Mouse (Mus musculus) spleen, adult 12 weeks (tissue): ENCODE measurements around the gene Pou6f2.

Source experiments
- DNase-seq: peaks from one replicate; pipeline ENCODE4 v3.0.0; 2022; ENCODE audit warnings: low spot score

Gene Pou6f2

GRCm38 (mm10) chr13:18397586-18397985 is at the start of gene Pou6f2:
Gene Pou6f2, minus strand, starts transcription at chr13:18397686.
- DNase-seq: no peak

DNA sequence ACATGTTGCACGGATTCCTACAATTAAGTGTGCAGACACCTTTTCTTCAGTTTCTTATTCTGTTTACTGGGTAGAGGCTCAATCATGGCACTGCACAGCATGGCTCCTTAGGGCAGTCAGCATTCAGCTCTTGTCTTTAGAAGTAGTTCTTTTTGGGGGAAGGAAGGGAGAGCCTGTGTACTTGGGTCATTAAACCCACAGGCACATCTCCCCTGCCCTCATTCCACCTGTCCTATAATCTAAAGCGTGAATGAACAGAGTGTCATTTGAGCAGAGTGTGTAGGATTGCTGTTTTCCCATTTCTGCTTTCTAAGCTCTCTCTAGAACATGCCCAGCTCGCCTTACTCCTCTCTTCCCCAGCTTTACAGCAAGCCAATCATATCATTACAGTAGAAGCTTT is 42.4 kb upstream of the Pou6f2 start:
- no peak for DNase-seq

DNA sequence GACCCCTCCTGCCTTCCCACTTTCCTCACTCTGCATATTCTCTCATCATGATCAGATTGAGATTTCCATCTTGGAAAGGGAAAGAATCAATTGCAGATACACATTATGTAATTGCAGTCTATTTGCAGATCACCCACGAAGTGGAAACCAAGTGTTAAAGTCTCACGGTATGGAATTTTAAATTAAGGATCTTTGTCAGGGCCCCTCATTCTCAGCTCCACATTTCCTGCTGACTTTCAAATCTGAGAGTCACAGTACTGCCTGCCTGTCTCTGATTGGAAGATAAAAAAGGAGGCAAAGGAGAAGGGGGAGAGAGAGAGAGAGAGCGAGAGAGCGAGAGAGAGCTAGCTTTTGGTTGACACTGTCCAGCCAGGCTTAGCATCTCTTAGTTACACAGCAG is 9.8 kb downstream of the Pou6f2 start:
- DNase-seq: no peak

- no peak for DNase-seq
Measured at GRCm38 (mm10) chr13:18363373-18363772, 34.1 kb downstream of the Pou6f2 start.

GRCm38 (mm10) chr13:18344580-18345333 is 52.7 kb downstream of the Pou6f2 start:
- no peak for DNase-seq

DNA sequence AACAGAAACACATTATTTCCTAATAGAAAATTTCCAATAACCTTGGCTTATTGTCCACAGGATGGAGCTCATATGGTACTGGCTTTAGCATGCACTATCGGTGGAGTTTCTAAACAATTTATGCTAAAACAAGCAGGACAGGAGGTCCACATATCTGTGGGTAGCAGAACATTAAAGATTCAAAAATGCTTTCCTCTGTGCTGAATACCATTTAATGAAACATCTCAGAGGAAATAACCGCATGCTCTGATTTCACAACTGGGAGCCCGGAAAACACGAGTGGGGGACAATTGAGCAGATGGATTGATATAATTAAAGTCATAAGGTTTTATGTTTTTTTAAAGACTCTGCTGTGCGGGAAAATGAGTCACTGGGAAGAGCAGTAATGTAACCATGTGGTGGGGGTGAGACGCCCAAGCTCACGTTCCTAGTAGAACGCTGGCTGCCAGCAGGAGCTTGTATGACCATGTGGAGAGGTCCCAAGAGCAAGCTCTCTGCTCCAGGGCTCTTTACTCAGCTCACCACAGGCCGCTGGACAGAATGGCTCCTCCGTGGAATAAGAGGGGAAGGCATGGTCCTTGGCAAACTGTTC is 58.5 kb downstream of the Pou6f2 start:
- DNase-seq: no peak

DNA sequence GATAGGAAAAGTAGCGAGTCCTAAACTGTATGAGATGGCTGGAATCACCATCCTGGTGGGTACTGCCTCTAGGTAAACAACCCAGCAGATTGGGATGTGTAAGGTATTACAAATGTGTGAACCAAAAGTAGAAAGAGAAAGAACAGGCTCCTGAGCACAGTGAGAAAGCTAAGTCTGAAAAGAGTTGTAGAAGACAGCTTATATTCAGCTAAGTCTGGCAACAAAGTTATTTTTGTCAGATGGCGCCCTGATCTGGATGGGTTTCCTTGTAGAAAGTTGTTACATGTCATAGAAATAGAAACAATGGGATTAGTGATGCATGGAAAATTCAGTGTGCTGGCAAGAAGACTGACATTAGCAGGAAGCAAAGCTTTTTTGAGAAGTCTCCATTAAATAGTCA is 59.5 kb downstream of the Pou6f2 start:
- DNase-seq: no peak

DNA sequence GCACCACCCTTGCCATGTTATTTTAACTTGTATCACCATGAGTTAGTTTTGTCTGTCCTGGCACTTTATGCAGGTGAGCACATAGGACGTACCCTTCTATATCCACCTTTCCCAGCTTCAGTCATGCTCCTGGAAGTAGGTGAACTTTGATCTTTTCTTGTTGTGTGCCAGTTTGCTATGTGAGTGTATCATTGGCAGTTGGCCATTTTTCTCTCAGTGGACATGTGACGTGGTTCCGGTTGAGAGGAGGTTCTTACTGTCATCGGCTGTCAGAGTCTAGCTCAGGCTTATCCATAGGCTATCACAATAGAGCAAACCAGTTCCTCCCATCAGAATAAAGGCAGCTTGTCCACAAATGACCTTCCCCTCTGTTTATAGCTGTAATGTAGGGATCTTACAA is 63.5 kb downstream of the Pou6f2 start:
- DNase-seq: no peak

DNA sequence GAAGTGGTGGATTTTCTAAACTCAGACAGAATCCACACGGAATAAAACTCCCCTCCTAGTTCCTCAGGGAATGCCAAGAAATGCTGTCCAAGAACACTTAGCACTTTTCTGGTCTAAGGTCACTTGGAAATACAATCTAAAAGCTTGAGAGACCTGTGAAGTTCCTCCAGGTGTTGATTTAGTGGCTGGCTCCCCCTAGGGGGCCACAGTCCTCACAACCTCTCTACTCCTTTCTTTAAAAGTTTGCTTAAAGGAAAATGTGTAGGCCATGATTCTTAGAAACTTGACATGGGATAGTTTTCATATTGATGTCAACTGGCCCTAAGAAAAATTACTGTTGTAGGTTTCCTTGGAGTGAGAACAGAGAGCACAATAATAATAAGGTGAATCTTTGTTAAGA is 64.9 kb downstream of the Pou6f2 start:
- DNase-seq: no peak

DNA sequence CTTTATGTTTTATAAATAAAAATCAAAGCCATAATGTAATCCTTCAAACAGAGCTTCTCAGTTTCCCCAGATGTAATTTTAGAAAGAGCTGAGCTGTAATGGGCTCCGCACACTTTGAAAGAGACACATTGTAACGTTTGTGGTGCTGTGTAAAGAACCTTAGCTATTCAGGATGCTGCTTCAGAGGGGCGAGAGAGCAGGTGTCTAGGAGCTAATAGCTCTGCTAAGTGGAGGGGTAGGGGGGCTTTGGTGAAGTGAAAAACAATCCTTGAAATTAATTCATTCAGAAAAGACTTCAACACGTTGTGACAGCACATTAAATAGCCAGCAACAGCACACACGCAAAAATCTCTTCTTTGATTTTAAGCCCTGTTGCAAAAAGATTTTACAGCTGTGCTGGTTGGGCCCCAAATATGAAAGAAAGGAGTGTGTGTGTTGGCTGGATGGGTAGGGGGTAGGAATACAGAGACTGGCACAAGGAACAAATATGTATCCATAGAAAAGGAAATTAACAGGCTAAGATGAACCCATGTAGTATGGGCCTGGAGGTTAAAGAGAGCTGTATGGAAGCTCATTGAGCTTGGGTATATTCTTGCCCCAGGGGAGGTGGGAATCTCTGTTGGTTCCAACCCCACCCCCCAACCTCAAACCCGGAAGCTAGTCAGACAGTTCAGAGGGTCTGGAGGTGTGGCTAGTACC is 73.4 kb downstream of the Pou6f2 start:
- DNase-seq: no peak

GRCm38 (mm10) chr13:18323407-18323806 is 74.1 kb downstream of the Pou6f2 start:
- no peak for DNase-seq

DNA sequence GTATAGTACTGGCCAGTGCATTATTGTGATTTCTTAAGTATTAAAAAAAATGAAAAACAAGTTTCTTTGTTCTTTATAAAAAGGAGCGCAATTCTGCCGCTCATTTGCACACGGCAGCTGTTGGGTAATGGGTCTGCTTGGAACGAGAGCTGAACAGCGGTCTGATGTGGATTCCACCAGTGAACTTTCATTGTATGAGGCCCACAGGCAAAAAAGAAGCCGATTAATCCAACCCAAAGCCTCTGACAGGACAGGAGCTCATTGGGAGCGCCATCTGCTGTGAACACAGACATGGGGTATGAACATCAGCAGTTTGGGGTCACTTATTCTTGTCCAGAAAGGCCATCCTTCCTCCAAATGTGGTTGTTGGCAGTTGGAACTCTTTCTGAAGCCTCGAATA is 84.9 kb downstream of the Pou6f2 start:
- no peak for DNase-seq

- no peak for DNase-seq
Measured at GRCm38 (mm10) chr13:18309024-18309423, 88.5 kb downstream of the Pou6f2 start.

GRCm38 (mm10) chr13:18306506-18307145 is 90.9 kb downstream of the Pou6f2 start:
- no peak for DNase-seq

DNA sequence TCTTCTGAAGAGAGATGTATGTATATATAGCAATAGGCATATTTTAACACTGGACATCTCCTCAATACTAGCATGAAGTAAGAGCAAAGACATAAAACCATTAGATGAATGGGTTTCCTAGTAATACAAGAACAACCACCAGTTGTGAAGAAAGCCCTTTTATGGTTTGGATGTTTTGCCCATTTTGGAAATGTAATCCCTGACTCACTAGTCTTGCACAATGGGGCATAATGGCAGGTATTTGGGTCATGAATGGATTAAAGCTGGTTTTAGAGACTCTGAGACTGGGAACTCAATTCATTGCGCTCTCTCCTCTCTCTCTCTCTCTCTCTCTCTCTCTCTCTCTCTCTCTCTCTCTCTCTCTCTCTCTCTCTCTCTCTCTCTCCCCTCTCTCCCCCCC is 97.5 kb downstream of the Pou6f2 start:
- DNase-seq: no peak

GRCm38 (mm10) chr13:18293438-18293837 is 104.0 kb downstream of the Pou6f2 start:
- no peak for DNase-seq

- no peak for DNase-seq
Measured at GRCm38 (mm10) chr13:18290253-18290914, 107.1 kb downstream of the Pou6f2 start.

DNA sequence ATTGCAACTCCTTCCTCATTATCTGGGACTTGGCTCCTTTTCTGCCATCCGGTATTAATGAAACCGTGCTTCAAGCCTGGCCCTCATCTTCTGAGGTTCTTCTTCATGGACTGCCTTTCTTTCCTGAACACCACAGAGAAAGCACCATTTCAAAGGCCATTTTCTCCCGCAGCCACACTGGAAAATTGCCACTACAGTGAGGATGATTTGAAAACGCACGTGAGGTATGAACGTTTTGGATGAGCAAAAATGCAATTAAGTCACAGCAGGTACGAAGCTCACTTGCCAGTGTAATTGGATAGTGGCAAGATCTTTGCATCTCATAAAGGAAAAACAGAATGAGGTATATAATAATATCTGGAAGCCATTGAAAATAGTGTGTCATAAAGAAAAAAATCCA is 110.0 kb downstream of the Pou6f2 start:
- no peak for DNase-seq

- no peak for DNase-seq
Measured at GRCm38 (mm10) chr13:18282361-18282982, 115.0 kb downstream of the Pou6f2 start.

DNA sequence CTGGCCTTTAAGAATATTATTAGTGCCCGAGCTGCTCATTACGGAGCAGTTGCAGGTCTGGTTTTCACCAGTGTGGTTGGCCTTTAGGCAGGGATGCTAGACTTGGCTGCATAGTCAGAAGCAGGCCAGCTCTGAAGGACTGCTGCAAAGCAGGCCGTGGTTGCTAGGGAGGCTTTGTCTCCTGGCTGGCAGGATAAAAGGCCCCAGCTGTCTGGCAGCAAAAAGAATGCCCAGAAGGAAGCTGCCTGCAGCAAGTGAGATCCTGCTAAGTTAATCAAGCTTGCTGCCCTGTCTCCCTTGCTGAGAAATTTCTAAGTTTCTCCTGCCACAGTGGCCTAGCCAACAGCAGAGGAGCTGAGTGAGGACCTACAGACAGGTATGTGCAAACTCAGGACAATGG is 116.4 kb downstream of the Pou6f2 start:
- no peak for DNase-seq

GRCm38 (mm10) chr13:18253131-18253530 is 144.4 kb downstream of the Pou6f2 start:
- DNase-seq: no peak
